Mouse (Mus musculus) brown adipose tissue, adult 24 weeks (tissue): Measurements from ENCODE around the gene Fancl. TPM values are rescaled to one million over a fixed set of nuclear protein-coding genes. Genes with fewer than 3 reads are reported as not detected.
"Not testable (repeated sequence)": the region's sequence is repeated elsewhere in the genome, so short reads cannot be mapped to it uniquely, and the experiment has no call there.

Experiments
- H3K27ac ChIP-seq: fragments of 200-500 bp; replicated peaks from 2 replicates; pipeline ENCODE4 v1.5.1; 2012; ENCODE audit warnings: low read depth, mild to moderate bottlenecking, low read length
- H3K4me1 ChIP-seq: fragments of 200-500 bp; 2 replicates; pipeline ENCODE4 v1.6.1; 2012; ENCODE audit warnings: low read length, mixed read lengths; ENCODE audit not compliant: control insufficient read depth, insufficient read depth, insufficient read length
- H3K4me3 ChIP-seq: fragments of 200-500 bp; 2 replicates; pipeline ENCODE4 v1.5.1; 2012; ENCODE audit warnings: low read depth, mild to moderate bottlenecking, low read length, moderate library complexity; ENCODE audit not compliant: insufficient read depth
- polyA plus RNA-seq: library from polyadenylated mRNA; stranded (reverse); fragments of >200 nt; gene quantifications from 2 replicates; pipeline ENCODE4 v1.2.4, GENCODE M21; 2012; ENCODE audit not compliant: missing spikeins, insufficient read depth, insufficient read length

Fancl gene
- polyA plus RNA-seq = 3.0 and 9.4 TPM in 2 replicates

DNA sequence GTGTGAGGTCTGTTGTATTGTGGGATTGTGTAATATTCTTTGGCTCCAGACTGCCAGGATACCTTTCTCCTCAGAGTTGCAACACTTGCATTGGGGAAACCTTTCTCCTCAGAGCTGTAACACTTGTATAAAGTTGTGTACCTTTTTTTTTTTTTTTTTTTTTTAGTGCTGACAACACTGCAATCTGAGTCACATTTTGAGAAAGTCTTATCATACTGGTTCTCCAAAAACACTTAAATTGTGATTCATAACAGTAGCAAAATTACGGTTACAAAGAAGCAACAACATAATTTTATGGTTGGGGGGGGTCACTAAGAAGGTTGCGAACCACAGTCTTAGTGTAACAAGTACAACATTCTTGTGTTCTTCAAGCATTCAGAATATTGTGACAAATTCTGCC is at the start of gene Fancl:
Gene Fancl, plus strand, starts transcription at position 165 of the 400 bp plus-strand sequence.
- peak within 1 kb of the TSS; percentile 100 for H3K4me3 ChIP-seq
- H3K27ac ChIP-seq = no peak within 1 kb of the TSS

GRCm38 (mm10) chr11:26336848-26337247 is 49.1 kb upstream of the Fancl start:
- Histone ChIP-seq H3K27ac (no peak overlapping the region), H3K4me3 (no peak overlapping the region), H3K4me1 (no peaks in the 10 kb centered on the region)

More for the DNA sequence above, at the start of gene Fancl:
- H3K4me1 ChIP-seq = no peaks in the 10 kb centered on the region

DNA sequence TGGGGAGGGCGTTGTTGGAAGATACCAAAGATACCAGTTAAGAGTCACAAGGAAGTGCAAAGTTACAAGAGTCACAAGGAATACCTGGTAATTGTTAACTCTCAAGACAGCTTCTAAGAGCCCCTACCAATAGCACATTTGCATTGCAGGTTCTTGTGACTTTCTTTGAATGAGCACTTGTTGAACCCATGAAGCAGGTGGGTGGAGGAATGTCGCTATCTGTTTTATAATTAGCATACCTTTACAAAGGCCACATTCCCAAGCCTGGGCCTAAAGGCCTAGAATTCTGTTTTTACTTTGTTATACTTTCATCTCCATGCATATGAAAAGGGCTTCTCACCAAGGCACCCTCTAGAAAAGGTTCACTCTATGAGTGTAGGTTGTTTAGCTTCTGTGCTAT is 15.8 kb upstream of the Fancl start:
- not testable (repeated sequence) for H3K27ac ChIP-seq, H3K4me1 ChIP-seq, H3K4me3 ChIP-seq

DNA sequence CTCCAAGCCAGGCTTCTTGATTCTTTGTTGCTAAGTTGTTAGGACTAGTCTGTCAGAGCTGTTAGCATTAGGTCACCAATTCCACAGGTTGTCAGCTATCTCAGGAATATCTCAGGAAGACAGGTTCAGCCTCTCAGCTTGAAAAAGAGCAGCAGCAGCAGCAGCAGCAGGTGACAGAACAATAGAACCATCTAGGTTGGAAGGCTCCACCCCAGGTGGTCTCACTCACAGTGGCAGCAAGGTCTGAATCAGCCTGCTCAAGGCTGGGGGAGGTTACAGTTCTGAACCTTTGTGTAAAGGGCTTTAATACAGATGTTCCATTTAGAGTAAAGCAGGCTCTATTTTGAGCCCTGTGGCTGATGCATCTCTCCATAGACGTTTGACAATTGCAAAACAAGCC is 14.0 kb upstream of the Fancl start:
- not testable (repeated sequence) for H3K27ac ChIP-seq, H3K4me3 ChIP-seq, H3K4me1 ChIP-seq

DNA sequence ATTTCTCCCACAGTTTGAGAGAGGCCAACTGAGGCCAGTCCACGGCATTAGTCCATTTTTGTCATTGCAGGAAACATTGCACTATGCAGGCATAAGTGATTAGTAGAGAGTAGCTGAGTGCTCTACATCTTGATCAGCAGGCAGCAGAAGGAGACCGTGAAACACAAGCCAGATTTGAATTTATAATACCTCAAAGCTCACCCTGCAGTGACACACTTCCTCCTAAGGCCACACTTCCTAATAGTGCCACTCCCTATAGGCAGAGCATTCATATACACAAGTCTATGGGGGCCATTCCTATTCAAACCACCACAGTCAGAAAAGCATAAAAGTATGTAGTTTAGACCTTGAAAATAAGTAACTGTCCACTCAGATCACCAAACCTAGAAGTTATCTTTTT is 11.8 kb upstream of the Fancl start:
- no peak overlapping the region for H3K27ac ChIP-seq
- no peak overlapping the region for H3K4me3 ChIP-seq
- H3K4me1 ChIP-seq = no peaks in the 10 kb centered on the region

GRCm38 (mm10) chr11:26378074-26378473 is 7.9 kb upstream of the Fancl start:
- Histone ChIP-seq H3K27ac (no peak overlapping the region), H3K4me1 (no peaks in the 10 kb centered on the region), H3K4me3 (no peak overlapping the region)

GRCm38 (mm10) chr11:26381499-26381898 is 4.4 kb upstream of the Fancl start:
- H3K27ac ChIP-seq = no peak overlapping the region
- no peaks in the 10 kb centered on the region for H3K4me1 ChIP-seq
- H3K4me3 ChIP-seq = no peak overlapping the region

- Histone ChIP-seq H3K4me1 (no peaks in the 10 kb centered on the region), H3K4me3 (peak overlapping the region; percentile 100), H3K27ac (no peak overlapping the region)
Observed at GRCm38 (mm10) chr11:26386678-26387077, 743 bp downstream of the Fancl start.

- Histone ChIP-seq H3K27ac (peak overlapping the region; percentile 97), H3K4me3 (peak overlapping the region; percentile 100), H3K4me1 (no peaks in the 10 kb centered on the region)
Observed at GRCm38 (mm10) chr11:26387087-26387611, 1.2 kb downstream of the Fancl start.

DNA sequence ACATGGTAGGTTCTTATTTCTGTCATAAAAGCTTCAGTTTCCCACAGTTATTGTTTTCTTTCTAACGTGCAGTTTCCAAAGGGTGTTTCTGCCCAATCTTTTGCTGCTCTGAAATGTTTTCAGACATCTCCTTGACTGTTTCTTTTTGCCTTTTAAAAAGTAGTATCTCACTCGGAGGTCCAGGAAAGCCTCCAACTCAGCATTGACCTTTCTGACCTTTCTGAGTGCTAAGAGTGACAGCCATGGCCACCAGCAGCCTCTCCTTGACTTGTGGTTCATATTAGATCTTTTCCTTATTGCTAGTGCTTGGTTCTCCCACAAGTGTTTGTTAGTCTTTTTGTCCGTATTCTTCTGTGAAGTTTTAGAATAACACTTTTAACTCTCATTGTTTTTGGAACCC is 9.6 kb downstream of the Fancl start:
- Histone ChIP-seq H3K27ac (no peak overlapping the region), H3K4me3 (no peak overlapping the region), H3K4me1 (no peaks in the 10 kb centered on the region)

DNA sequence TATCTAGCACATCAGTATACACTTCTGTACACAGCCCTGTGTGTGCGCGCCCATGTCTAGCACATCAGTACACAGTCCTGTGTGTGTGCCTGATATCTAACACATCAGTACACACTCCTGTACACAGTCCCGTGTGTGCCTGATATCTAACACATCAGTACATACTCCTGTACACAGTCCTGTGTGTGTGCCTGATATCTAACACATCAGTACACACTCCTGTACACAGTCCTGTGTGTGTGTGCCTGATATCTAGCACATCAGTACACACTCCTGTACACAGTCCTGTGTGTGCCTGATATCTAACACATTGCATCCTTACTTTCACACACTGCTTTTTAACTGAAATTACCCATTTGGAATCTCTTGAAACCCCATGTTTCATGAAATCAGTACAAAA is 27.0 kb downstream of the Fancl start:
- Histone ChIP-seq H3K4me3 (no peak overlapping the region), H3K4me1 (no peaks in the 10 kb centered on the region), H3K27ac (no peak overlapping the region)

- Histone ChIP-seq H3K4me3 (no peak overlapping the region), H3K4me1 (no peaks in the 10 kb centered on the region), H3K27ac (no peak overlapping the region)
Observed at GRCm38 (mm10) chr11:26421472-26421871, 35.5 kb downstream of the Fancl start.

- Histone ChIP-seq H3K4me3 (no peak overlapping the region), H3K27ac (no peak overlapping the region), H3K4me1 (no peaks in the 10 kb centered on the region)
Observed at GRCm38 (mm10) chr11:26434229-26434628, 48.3 kb downstream of the Fancl start.

GRCm38 (mm10) chr11:26437818-26438217 is 51.9 kb downstream of the Fancl start:
- Histone ChIP-seq H3K4me1 (no peaks in the 10 kb centered on the region), H3K27ac (no peak overlapping the region), H3K4me3 (no peak overlapping the region)

DNA sequence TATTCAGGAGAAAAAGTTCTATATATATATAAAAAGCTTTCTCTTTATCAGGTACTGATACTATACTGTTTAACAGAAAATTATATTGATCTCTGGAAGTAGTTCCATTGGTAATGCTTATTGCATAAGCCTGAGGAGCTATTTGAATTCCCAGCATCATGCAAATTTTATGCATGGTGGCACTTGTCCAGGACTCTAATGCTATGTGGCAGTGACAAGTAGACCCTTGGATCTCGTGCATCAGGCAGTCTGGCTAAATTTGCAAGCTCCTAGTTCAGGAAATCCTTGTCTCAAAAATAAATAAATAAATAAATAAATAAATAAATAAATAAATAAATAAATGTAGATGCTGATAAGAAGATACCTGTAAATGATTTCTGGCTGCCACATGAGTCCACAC is 55.2 kb downstream of the Fancl start:
- no peak overlapping the region for H3K27ac ChIP-seq
- H3K4me1 ChIP-seq = no peaks in the 10 kb centered on the region
- H3K4me3 ChIP-seq = no peak overlapping the region

GRCm38 (mm10) chr11:26444374-26444773 is 58.4 kb downstream of the Fancl start:
- Histone ChIP-seq H3K27ac (no peak overlapping the region), H3K4me3 (no peak overlapping the region), H3K4me1 (no peaks in the 10 kb centered on the region)

DNA sequence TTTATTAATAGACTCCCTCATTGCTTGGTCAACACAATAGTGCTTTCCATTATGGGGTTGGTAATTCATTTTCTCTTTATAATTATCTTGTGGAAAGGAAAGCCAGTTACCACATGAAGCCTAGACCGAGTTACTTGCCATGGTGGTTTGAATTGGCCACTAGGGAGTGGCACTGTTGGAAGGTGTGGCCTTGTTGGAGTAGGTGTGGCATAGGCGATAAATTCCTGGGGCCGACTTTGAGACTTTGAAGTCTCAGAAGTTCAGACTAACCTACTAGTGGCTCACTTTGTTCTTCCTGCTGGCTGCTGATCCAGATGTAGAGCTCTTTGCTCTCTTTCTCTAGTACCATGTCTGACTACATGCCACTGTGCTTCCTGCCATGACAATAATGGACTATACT is 63.9 kb downstream of the Fancl start:
- no peaks in the 10 kb centered on the region for H3K4me1 ChIP-seq
- H3K4me3 ChIP-seq = no peak overlapping the region
- H3K27ac ChIP-seq = no peak overlapping the region
